ENCODE assay signal across 8 mouse cellular contexts in the genomic region with DNA sequence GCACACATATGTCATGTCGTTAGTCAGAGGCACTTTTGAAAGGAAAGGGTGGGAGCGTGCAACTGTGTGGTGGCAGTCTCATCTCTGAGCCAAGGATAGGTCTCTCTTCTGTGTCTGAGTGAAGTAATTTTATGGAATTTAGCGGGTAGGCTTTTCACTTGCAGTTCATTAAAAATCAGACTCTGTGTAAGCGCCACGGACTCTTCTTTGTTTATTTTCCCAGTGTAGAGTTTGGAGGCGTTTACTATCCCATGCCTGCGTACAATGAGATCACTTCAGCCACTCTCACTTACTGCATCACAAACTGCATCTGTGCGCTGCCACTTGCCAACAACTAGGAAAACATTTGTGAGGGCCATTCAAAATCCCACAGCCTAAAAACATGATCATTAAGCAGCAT. TPM values are rescaled to one million over a fixed set of nuclear protein-coding genes. Genes with fewer than 3 reads are reported as not detected.
DNase-seq lines count a peak whose midpoint lies in the region; ATAC-seq and TF ChIP-seq lines count a peak whose summit lies in the region.
"Had no signal": no experiment of that assay in that cellular context is flagged by ENCODE, and none has a peak within 500 bp of the region (broad histone marks: within the 10 kb centered on the region; RNA-seq: fewer than 3 reads in every experiment).

No protein-coding gene starts in this region.

- no peaks in the 10 kb centered on the region for H3K9me3 ChIP-seq in forebrain, embryonic 12.5 days

- intact Hi-C loops in left cerebral cortex, adult 2 months (cut with DNase I): loop anchor here (2.0 to 10.0 kb wide), 4 partner anchors 115 to 871 kb away; no protein-coding TSS in a partner anchor
- intact Hi-C loops in left cerebral cortex, postnatal 4 days (cut with DNase I): loop anchor here (5.0 to 10.0 kb wide), 2 partner anchors 93 to 870 kb away; no protein-coding TSS in a partner anchor
- intact Hi-C loops in heart, postnatal 25 days (cut with DNase I): loop anchor here (10.0 kb wide), 1 partner anchor 873 kb away; no protein-coding TSS in a partner anchor

- H3K27ac ChIP-seq in left cerebral cortex, adult 2 months: no peak overlapping the region
- no peak overlapping the region for H3K27ac ChIP-seq in forebrain, embryonic 12.5 days
- H3K27ac ChIP-seq: kidney, postnatal 0 days had no signal

- ATAC-seq in forebrain, embryonic 12.5 days (ENCODE audit: low FRiP score): peak; percentile 39; the same call in 1 of the 2 replicates

- no peak overlapping the region; the same call in 1 of the 2 replicates for H3K4me2 ChIP-seq in forebrain, embryonic 12.5 days

- WGBS in forebrain, embryonic 12.5 days: 59% methylated on average over 8 of the region's 8 CpGs

- no peak for DNase-seq in left cerebral cortex, adult 2 months (ENCODE audit: extremely low spot score in 1 of 2, low spot score in 2 of 2)
- DNase-seq in left cerebral cortex, postnatal 4 days: no peak
- DNase-seq in Muller cell, postnatal 12 days (ENCODE audit: inconsistent ontology term): peak; percentile 77
- peak; percentile 9 to 35 for DNase-seq in layer of hippocampus, postnatal 10 days (ENCODE audit: low spot score in 2 of 2)
- DNase-seq in heart, postnatal 25 days (ENCODE audit: low spot score): no peak
- DNase-seq in ovary, postnatal 14 days (ENCODE audit: low spot score): no peak

- TF ChIP-seq CTCF in left cerebral cortex, adult 2 months (IDR thresholded peaks at IDR 0.05): no peak

- H3K9ac ChIP-seq in forebrain, embryonic 12.5 days: no peak overlapping the region

- H3K27me3 ChIP-seq in forebrain, embryonic 12.5 days: no peaks in the 10 kb centered on the region

- H3K4me1 ChIP-seq in forebrain, embryonic 12.5 days: no peaks in the 10 kb centered on the region

- H3K4me3 ChIP-seq in left cerebral cortex, adult 2 months: peak overlapping the region; percentile 22
- no peak overlapping the region for H3K4me3 ChIP-seq in forebrain, embryonic 12.5 days (replicated peaks)

- no peaks in the 10 kb centered on the region for H3K36me3 ChIP-seq in forebrain, embryonic 12.5 days (replicated peaks)

RNA-seq across cellular contexts. Expression of gene 0610040J01Rik, which starts 44.7 kb away (rescaled TPM):
- 1 to 10 TPM; 3.5 to 4.1 TPM for total RNA-seq in left cerebral cortex, adult 2 months (2021)
- total RNA-seq in left cerebral cortex, postnatal 4 days (2021): 1 to 10 TPM; 4.0 to 4.4 TPM
- polyA plus RNA-seq in forebrain, embryonic 12.5 days (2016; fragmentation: Nextera tagmentation; extraction: Ambion mirVana): 1.8 and 1.9 TPM in 2 replicates
- 1 to 10 TPM; 7.4 TPM for total RNA-seq in layer of hippocampus, postnatal 10 days (2021)
- total RNA-seq in heart, postnatal 25 days (2021): 1 to 10 TPM; 2.1 TPM

Comparison
In these comparisons a context has a peak if more than half of its experiments do, and no peak if none do; other contexts are left out.
1. DNase-seq: peak in Muller cell, postnatal 12 days (single experiment) and layer of hippocampus, postnatal 10 days (2 of 2); none in left cerebral cortex, adult 2 months (0 of 2), left cerebral cortex, postnatal 4 days (single experiment), heart, postnatal 25 days (single experiment) and ovary, postnatal 14 days (single experiment).